14 mouse cellular contexts compared by ENCODE assay signal in the genomic region with DNA sequence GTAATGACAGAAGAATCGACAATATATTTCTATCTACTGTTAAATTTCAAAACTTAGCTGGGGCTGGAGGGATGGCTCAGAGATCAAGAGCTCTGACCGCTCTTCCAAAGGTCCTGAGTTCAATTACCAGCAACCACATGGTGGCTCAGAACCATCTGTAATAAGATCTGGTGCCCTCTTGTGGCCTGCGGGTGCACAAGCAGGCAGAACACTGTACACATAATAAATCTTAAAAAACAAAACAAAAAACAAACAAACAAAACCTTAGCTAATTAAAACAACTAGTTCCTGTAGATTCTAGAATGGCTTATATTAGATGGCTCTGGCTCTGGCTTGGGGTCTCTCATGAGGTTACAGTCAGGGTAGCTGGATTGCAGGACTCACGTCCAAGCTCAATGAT. TPM values are rescaled to one million over a fixed set of nuclear protein-coding genes. Genes with fewer than 3 reads are reported as not detected.
A peak's percentile ranks its signal among the peaks of the same experiment; 100 is the strongest.
DNase-seq lines count a peak whose midpoint lies in the region; ATAC-seq and TF ChIP-seq lines count a peak whose summit lies in the region.
"Had no signal": no experiment of that assay in that cellular context is flagged by ENCODE, and none has a peak within 500 bp of the region (broad histone marks: within the 10 kb centered on the region; RNA-seq: fewer than 3 reads in every experiment).

No protein-coding gene starts in this region.

- no peak overlapping the region for H3K4me2 ChIP-seq in heart, postnatal 0 days (ENCODE audit: low read depth, low read length)
- H3K4me2 ChIP-seq: lung, embryonic 15.5 days had no signal

- H3K27me3 ChIP-seq in heart, postnatal 0 days (ENCODE audit: control insufficient read depth, insufficient read depth, low read length): no peaks in the 10 kb centered on the region
- H3K27me3 ChIP-seq: lung, embryonic 15.5 days had no signal

- no peaks in the 10 kb centered on the region for H3K9me3 ChIP-seq in heart, postnatal 0 days (replicated peaks; ENCODE audit: control insufficient read depth, low read length)
- H3K9me3 ChIP-seq: lung, embryonic 15.5 days had no signal

- H3K27ac ChIP-seq in heart, postnatal 0 days (ENCODE audit: low read depth): no peak overlapping the region
- H3K27ac ChIP-seq: lung, embryonic 15.5 days had no signal

- intact Hi-C loops in heart, postnatal 25 days (cut with DNase I): no loop called here

- no peak for ATAC-seq in heart, postnatal 0 days (ENCODE audit: insufficient read depth, low read depth)
- ATAC-seq: hindbrain, embryonic 16.5 days had no signal

- no peak overlapping the region for H3K9ac ChIP-seq in heart, postnatal 0 days (replicated peaks; ENCODE audit: low read depth, low read length)
- H3K9ac ChIP-seq: lung, embryonic 15.5 days had no signal

- H3K36me3 ChIP-seq in heart, postnatal 0 days (replicated peaks; ENCODE audit: control insufficient read depth, insufficient read depth, low read length): no peaks in the 10 kb centered on the region
- H3K36me3 ChIP-seq: lung, embryonic 15.5 days had no signal

- H3K4me3 ChIP-seq in heart, postnatal 0 days (ENCODE audit: low read depth, low read length): no peak overlapping the region
- H3K4me3 ChIP-seq: lung, embryonic 15.5 days had no signal

- 64% methylated on average over 4 of the region's 4 CpGs for WGBS in heart, postnatal 0 days

- 0 out of 2 replicates have a peak, but pooled peaks have one; percentile 10 for TF ChIP-seq CTCF in heart, postnatal 0 days (IDR thresholded peaks at IDR 0.05; ENCODE audit: low read depth)

- no peak for DNase-seq in heart, postnatal 0 days (ENCODE audit: low spot score)
- no peak for DNase-seq in heart, postnatal 25 days (ENCODE audit: low spot score)
- peak; percentile 24 for DNase-seq in thymus, postnatal 0 days (ENCODE audit: low spot score)
- no peak for DNase-seq in thymus, adult 18-20 months
- peak; percentile 20 for DNase-seq in c-Kit-positive CD71-positive TER-119-positive erythroid progenitor cells, embryonic 14.5 days (ENCODE audit: low spot score)
- peak; percentile 52 for DNase-seq in thymus, postnatal 4 days
- no peak for DNase-seq in urinary bladder, postnatal 25 days (ENCODE audit: low spot score)
- no peak for DNase-seq in urinary bladder, postnatal 4 days (ENCODE audit: low spot score in 2 of 2)
- DNase-seq: cerebellum, adult 9-11 months had no signal

- no peak for TF ChIP-seq EP300 in heart, postnatal 0 days (IDR thresholded peaks at IDR 0.05; ENCODE audit: low read depth)

- H3K4me1 ChIP-seq in heart, postnatal 0 days (ENCODE audit: control insufficient read depth, insufficient read depth): no peaks in the 10 kb centered on the region
- H3K4me1 ChIP-seq: lung, embryonic 15.5 days had no signal

RNA-seq across cellular contexts. Expression of a gene that starts 18.5 kb away (rescaled TPM):
- total RNA-seq in heart, postnatal 0 days (2014; rRNA removed; ENCODE audit: low replicate concordance): 0.46 TPM in 1 of 2 replicates, not detected in the other
- polyA plus RNA-seq in heart, postnatal 0 days (2015; fragmentation: Nextera tagmentation; extraction: Ambion mirVana): not detected in 2 replicates
- 1 to 10 TPM; 2.3 TPM for total RNA-seq in heart, postnatal 25 days (2021)
- 0.23 and 0.24 TPM in 2 replicates for polyA plus RNA-seq in thymus, postnatal 0 days (2015; fragmentation: Nextera tagmentation; extraction: Ambion mirVana)
- total RNA-seq: granulocyte monocyte progenitor cell, adult 5-6 weeks had no signal
- polyA plus RNA-seq: lung, embryonic 15.5 days; stomach, embryonic 16.5 days had no signal

RNA-seq across cellular contexts. Expression of a gene that starts 37.5 kb away (rescaled TPM):
- not detected in 2 replicates for total RNA-seq in heart, postnatal 0 days (2014; rRNA removed; ENCODE audit: low replicate concordance)
- not detected in 2 replicates for polyA plus RNA-seq in heart, postnatal 0 days (2015; fragmentation: Nextera tagmentation; extraction: Ambion mirVana)
- not detected for total RNA-seq in heart, postnatal 25 days (2021)
- polyA plus RNA-seq in thymus, postnatal 0 days (2015; fragmentation: Nextera tagmentation; extraction: Ambion mirVana): not detected in 2 replicates
- total RNA-seq: granulocyte monocyte progenitor cell, adult 5-6 weeks; layer of hippocampus, postnatal 14 days had no signal
- polyA plus RNA-seq: hindbrain, embryonic 16.5 days; lung, embryonic 15.5 days; stomach, embryonic 16.5 days had no signal

RNA-seq across cellular contexts. Expression of a gene that starts 50.2 kb away (rescaled TPM):
- total RNA-seq in heart, postnatal 0 days (2014; rRNA removed; ENCODE audit: low replicate concordance): 4.1 and 8.3 TPM in 2 replicates
- polyA plus RNA-seq in heart, postnatal 0 days (2015; fragmentation: Nextera tagmentation; extraction: Ambion mirVana): 26.4 and 32.2 TPM in 2 replicates
- total RNA-seq in heart, postnatal 25 days (2021): 10 to 100 TPM; 19.9 to 24.0 TPM
- polyA plus RNA-seq in thymus, postnatal 0 days (2015; fragmentation: Nextera tagmentation; extraction: Ambion mirVana): 81.2 and 81.7 TPM in 2 replicates

Comparison
In these comparisons a context has a peak if more than half of its experiments do, and no peak if none do; other contexts are left out.
1. DNase-seq: peak in thymus, postnatal 0 days (single experiment), c-Kit-positive CD71-positive TER-119-positive erythroid progenitor cells, embryonic 14.5 days (single experiment) and thymus, postnatal 4 days (single experiment); none in heart, postnatal 0 days (single experiment), heart, postnatal 25 days (single experiment), thymus, adult 18-20 months (0 of 2), urinary bladder, postnatal 25 days (single experiment) and urinary bladder, postnatal 4 days (0 of 2).